Mouse (Mus musculus) embryonic facial prominence, embryonic 12.5 days (tissue): Measurements from ENCODE around the gene Stox2. TPM values are rescaled to one million over a fixed set of nuclear protein-coding genes. Genes with fewer than 3 reads are reported as not detected.

ENCODE experiments used
- ATAC-seq: fragments of 200-750 bp; cut with Nextera tagmentation; 2 replicates; pipeline ENCODE4 v1.8.0; 2017; ENCODE audit not compliant: insufficient number of reproducible peaks, insufficient read depth, low FRiP score, low TSS enrichment
- H3K27ac ChIP-seq: fragments of 300-500 bp; sonication (generic); 2 replicates; pipeline ENCODE4 v1.5.1; 2016; ENCODE audit warnings: mild to moderate bottlenecking
- H3K27me3 ChIP-seq: fragments of 300-500 bp; sonication (generic); 2 replicates; pipeline ENCODE4 v1.6.1; 2016; ENCODE audit warnings: mild to moderate bottlenecking, moderate library complexity
- H3K36me3 ChIP-seq: fragments of 300-500 bp; sonication (generic); 2 replicates; pipeline ENCODE4 v1.6.1; 2016; ENCODE audit warnings: mild to moderate bottlenecking
- H3K4me1 ChIP-seq: fragments of 300-500 bp; sonication (generic); 2 replicates; pipeline ENCODE4 v1.6.1; 2016
- H3K4me2 ChIP-seq: fragments of 300-500 bp; sonication (generic); replicated peaks from 2 replicates; pipeline ENCODE4 v1.6.1; 2016; ENCODE audit warnings: mild to moderate bottlenecking, moderate library complexity
- H3K4me3 ChIP-seq: fragments of 300-500 bp; sonication (generic); 2 replicates; pipeline ENCODE4 v1.5.1; 2016; ENCODE audit warnings: mild to moderate bottlenecking
- H3K9ac ChIP-seq: fragments of 300-500 bp; sonication (generic); 2 replicates; pipeline ENCODE4 v1.6.1; 2016; ENCODE audit warnings: mild to moderate bottlenecking, moderate library complexity
- H3K9me3 ChIP-seq: fragments of 300-500 bp; sonication (generic); 2 replicates; pipeline ENCODE4 v1.6.1; 2016; ENCODE audit warnings: mild to moderate bottlenecking, moderate library complexity
- WGBS: fragments of 180-500 bp; shearing (Covaris S2); methylation state at CpG from one replicate; pipeline ENCODE4 v1.1.7; 2016; 5-methylcytosine and 5-hydroxymethylcytosine counted together
- polyA plus RNA-seq: library from polyadenylated mRNA; unstranded; fragments of >200 nt; fragmentation: Nextera tagmentation; extraction: Ambion mirVana; gene quantifications from 2 replicates; pipeline ENCODE4 v1.2.1, GENCODE M21; 2016

The Stox2 gene
- polyA plus RNA-seq, 1 experiment from 2014 or later = 23.9 TPM

DNA sequence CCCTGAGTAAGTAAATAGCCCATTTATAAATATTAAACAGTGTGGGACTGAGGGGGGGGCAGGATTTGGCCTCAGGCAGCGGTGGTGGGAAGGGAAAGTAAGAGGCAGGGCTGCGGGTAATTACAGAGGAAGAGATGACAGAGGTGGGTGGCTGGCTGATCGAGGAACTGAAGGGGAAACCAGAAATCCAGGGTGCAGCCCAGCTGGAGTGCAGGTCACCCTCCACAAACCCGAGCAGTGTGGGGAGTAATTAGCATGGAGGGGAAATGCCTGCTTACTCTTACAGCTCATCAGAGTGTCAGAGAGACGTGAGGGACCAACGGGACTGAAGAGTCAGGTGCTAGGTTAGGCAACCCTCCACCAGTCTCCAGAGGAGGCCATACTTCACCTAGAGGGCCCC lies 98.4 kb downstream of the Stox2 start:
- H3K27ac ChIP-seq = no peak overlapping the region
- H3K36me3 ChIP-seq = no peaks in the 10 kb centered on the region
- peaks cover 38% of the 10 kb centered on the region for H3K4me1 ChIP-seq
- no peak overlapping the region for H3K4me2 ChIP-seq
- no peak overlapping the region for H3K4me3 ChIP-seq
- no peaks in the 10 kb centered on the region for H3K27me3 ChIP-seq
- H3K9ac ChIP-seq = no peak overlapping the region
- no peak for ATAC-seq
- WGBS = 13% methylated on average over 6 of the region's 6 CpGs
- no peaks in the 10 kb centered on the region for H3K9me3 ChIP-seq

DNA sequence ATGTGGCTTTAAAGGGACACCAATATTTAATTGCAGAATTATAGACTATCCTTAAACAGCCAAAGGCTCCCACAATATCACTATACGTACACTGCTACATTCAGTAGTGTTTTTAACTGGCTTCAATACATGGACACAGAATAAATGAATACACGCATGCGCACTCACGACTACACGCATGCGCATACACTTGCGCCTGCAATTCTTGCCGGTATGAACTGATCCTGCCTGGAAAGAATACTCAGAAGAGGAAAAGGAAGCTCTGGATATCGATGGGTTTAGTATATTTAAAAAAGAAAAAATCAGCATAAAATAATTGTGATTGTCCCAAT lies 100.4 kb downstream of the Stox2 start:
- H3K9ac ChIP-seq = no peak overlapping the region

DNA sequence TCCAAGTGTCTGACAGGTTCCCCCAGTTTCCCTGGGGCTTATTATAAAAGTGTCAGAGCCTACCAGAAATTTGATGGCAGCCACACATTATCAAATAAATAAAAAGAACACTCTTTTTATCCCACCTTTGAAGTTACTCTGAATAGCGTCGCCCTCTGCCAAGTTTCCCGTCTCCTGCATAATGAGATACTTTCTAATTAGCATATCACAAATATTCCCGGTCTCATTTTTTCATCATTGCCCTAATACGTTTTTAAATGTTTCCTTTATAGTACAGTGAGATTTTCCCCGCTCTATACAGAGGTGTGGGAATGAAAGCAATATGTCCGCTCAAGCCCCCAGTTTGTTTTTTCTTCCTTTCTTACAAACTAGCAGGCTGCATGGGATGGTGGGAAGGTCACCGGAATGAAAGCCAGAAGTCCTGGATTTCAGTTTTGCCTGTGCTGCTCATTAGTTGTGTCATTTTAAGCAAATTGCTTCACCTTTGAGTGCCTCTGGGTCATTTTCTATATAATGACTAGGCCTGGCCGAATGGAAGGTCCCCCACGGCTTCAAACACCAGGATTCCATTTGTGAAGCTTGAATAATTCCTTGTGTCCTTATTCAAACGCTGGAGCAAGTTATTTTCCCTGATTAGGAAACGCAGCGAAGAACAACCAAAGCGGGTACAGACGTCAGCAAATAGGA lies 100.9 kb downstream of the Stox2 start:
- Histone ChIP-seq H3K4me1 (peaks cover 44% of the 10 kb centered on the region), H3K4me2 (no peak overlapping the region), H3K36me3 (no peaks in the 10 kb centered on the region), H3K9me3 (no peaks in the 10 kb centered on the region), H3K9ac (no peak overlapping the region), H3K4me3 (no peak overlapping the region), H3K27me3 (no peaks in the 10 kb centered on the region), H3K27ac (0 out of 2 replicates have a peak overlapping the region, but pooled peaks have one; percentile 23)
- WGBS = 16% methylated on average over 15 of the region's 15 CpGs
- ATAC-seq = no peak

More for the DNA sequence above, 100.4 kb downstream of the Stox2 start:
- no peaks in the 10 kb centered on the region for H3K9me3 ChIP-seq
- H3K4me1 ChIP-seq = peaks cover 39% of the 10 kb centered on the region
- H3K4me2 ChIP-seq = no peak overlapping the region
- H3K4me3 ChIP-seq = no peak overlapping the region
- no peaks in the 10 kb centered on the region for H3K36me3 ChIP-seq
- H3K27me3 ChIP-seq = no peaks in the 10 kb centered on the region
- WGBS = 72% methylated on average over 9 of the region's 9 CpGs
- ATAC-seq = no peak
- 0 out of 2 replicates have a peak overlapping the region, but pooled peaks have one; percentile 23 for H3K27ac ChIP-seq

GRCm38 (mm10) chr8:47341474-47341873 lies 104.7 kb downstream of the Stox2 start:
- no peak for ATAC-seq
- WGBS = 38% methylated on average over 11 of the region's 11 CpGs

GRCm38 (mm10) chr8:47338691-47339323 lies 107.4 kb downstream of the Stox2 start:
- Histone ChIP-seq H3K9ac (no peak overlapping the region), H3K4me1 (peaks cover 38% of the 10 kb centered on the region), H3K27ac (no peak overlapping the region), H3K9me3 (no peaks in the 10 kb centered on the region), H3K27me3 (no peaks in the 10 kb centered on the region), H3K4me2 (no peak overlapping the region), H3K36me3 (no peaks in the 10 kb centered on the region), H3K4me3 (no peak overlapping the region)
- 24% methylated on average over 3 of the region's 3 CpGs for WGBS
- ATAC-seq = no peak

More at GRCm38 (mm10) chr8:47341474-47341873, 104.7 kb downstream of the Stox2 start:
- H3K9ac ChIP-seq = no peak overlapping the region
- H3K9me3 ChIP-seq = no peaks in the 10 kb centered on the region
- no peaks in the 10 kb centered on the region for H3K27me3 ChIP-seq
- H3K27ac ChIP-seq = no peak overlapping the region
- no peak overlapping the region for H3K4me3 ChIP-seq
- H3K36me3 ChIP-seq = no peaks in the 10 kb centered on the region
- H3K4me1 ChIP-seq = peaks cover 41% of the 10 kb centered on the region
- no peak overlapping the region for H3K4me2 ChIP-seq

DNA sequence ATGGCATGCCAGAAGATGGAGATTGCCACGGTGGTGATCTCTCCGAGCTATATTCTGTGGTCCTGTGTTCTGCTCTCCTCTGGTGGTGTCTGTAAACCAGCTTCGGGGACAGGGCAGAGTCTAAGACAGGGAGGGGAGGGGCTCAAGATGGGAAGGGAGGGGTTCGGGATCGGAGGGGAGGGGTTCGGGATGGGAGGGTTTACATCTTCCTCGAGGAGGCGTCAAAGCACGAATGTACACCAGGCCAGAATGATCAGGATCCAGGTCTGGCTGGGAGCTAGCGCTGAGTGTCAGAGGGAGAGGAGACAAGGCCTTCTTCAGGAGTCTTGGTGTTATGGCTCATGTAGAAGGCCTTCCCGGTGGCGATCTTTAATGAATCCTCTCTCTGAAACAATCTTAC lies 109.7 kb downstream of the Stox2 start:
- ATAC-seq = no peak
- H3K4me2 ChIP-seq = no peak overlapping the region
- no peaks in the 10 kb centered on the region for H3K9me3 ChIP-seq
- WGBS = 94% methylated on average over 12 of the region's 12 CpGs
- no peak overlapping the region for H3K9ac ChIP-seq
- H3K27ac ChIP-seq = no peak overlapping the region
- no peaks in the 10 kb centered on the region for H3K36me3 ChIP-seq
- H3K4me1 ChIP-seq = peaks cover 35% of the 10 kb centered on the region
- no peak overlapping the region for H3K4me3 ChIP-seq
- H3K27me3 ChIP-seq = no peaks in the 10 kb centered on the region

DNA sequence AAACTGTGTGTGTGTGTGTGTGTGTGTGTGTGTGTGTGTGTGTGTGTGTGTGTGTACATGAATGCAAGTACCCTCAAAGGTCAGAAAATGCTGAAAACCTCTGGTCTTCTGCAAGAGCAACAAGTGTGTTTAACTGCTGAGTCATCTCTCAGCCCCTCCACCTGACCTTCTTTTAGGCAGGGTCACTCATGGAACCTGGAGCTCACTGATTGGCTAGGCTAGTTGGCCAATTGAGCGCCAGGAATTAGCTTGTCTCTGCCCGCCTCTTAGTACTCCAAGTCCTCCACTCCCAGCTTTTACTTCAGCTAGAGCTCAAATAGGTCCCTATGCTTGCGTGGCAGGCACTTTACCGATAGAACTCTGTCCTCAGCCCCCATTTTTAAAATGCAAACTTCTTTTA lies 110.2 kb downstream of the Stox2 start:
- Histone ChIP-seq H3K4me2 (no peak overlapping the region), H3K9ac (no peak overlapping the region), H3K27ac (no peak overlapping the region), H3K36me3 (no peaks in the 10 kb centered on the region), H3K9me3 (no peaks in the 10 kb centered on the region), H3K4me3 (no peak overlapping the region), H3K27me3 (no peaks in the 10 kb centered on the region), H3K4me1 (peaks cover 30% of the 10 kb centered on the region)
- WGBS = 93% methylated on average over 4 of the region's 4 CpGs
- no peak for ATAC-seq

GRCm38 (mm10) chr8:47334223-47334757 lies 111.9 kb downstream of the Stox2 start:
- peaks cover 14% of the 10 kb centered on the region for H3K4me1 ChIP-seq
- H3K4me3 ChIP-seq = 0 out of 2 replicates have a peak overlapping the region, but pooled peaks have one; percentile 7
- H3K4me2 ChIP-seq = peak overlapping the region; percentile 30; the same call in 1 of the 2 replicates
- H3K36me3 ChIP-seq = no peaks in the 10 kb centered on the region
- H3K27me3 ChIP-seq = no peaks in the 10 kb centered on the region
- ATAC-seq = peak; percentile 91
- H3K27ac ChIP-seq = peak overlapping the region; percentile 42
- WGBS = 56% methylated on average over 9 of the region's 9 CpGs
- no peak overlapping the region for H3K9ac ChIP-seq
- H3K9me3 ChIP-seq = no peaks in the 10 kb centered on the region

DNA sequence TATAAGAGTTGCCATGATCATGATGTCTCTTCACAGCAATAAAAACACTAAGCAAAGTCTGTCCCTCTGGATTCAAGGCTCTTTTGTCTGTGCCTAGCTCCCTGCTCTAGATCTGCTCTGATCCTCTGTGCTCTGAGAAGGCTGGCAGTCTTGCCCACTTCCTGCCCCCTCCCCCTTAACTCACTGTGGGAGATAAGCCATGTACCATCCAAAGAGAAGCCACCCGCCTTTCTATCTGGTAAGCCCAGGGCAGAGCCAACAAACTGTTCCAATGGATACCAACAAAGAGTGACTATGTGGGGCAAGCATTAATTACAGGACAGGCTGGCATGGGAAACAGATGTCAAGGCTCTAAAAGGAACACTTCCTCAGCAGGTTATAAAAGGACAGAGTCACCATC lies 113.2 kb downstream of the Stox2 start:
- H3K4me1 ChIP-seq = peaks cover 8% of the 10 kb centered on the region; the same call in 1 of the 2 replicates
- H3K27ac ChIP-seq = no peak overlapping the region
- no peak for ATAC-seq

GRCm38 (mm10) chr8:47330982-47331381 lies 115.2 kb downstream of the Stox2 start:
- H3K4me2 ChIP-seq = no peak overlapping the region
- ATAC-seq = no peak
- no peak overlapping the region for H3K9ac ChIP-seq
- no peaks in the 10 kb centered on the region for H3K27me3 ChIP-seq
- H3K36me3 ChIP-seq = no peaks in the 10 kb centered on the region
- no peak overlapping the region; the same call in 1 of the 2 replicates for H3K27ac ChIP-seq
- WGBS = 58% methylated on average over 5 of the region's 5 CpGs
- H3K4me3 ChIP-seq = no peak overlapping the region
- H3K4me1 ChIP-seq = peaks cover 8% of the 10 kb centered on the region; the same call in 1 of the 2 replicates
- no peaks in the 10 kb centered on the region for H3K9me3 ChIP-seq

More for the DNA sequence above, 113.2 kb downstream of the Stox2 start:
- Histone ChIP-seq H3K4me3 (no peak overlapping the region), H3K36me3 (no peaks in the 10 kb centered on the region), H3K9me3 (no peaks in the 10 kb centered on the region), H3K4me2 (no peak overlapping the region), H3K9ac (no peak overlapping the region), H3K27me3 (no peaks in the 10 kb centered on the region)
- WGBS = 83% methylated on average over 1 of the region's 1 CpGs

- Histone ChIP-seq H3K4me3 (no peak overlapping the region), H3K36me3 (no peaks in the 10 kb centered on the region), H3K4me1 (peaks cover 2% of the 10 kb centered on the region), H3K9me3 (no peaks in the 10 kb centered on the region), H3K27ac (no peak overlapping the region), H3K9ac (no peak overlapping the region), H3K4me2 (no peak overlapping the region), H3K27me3 (no peaks in the 10 kb centered on the region)
- no peak for ATAC-seq
- 83% methylated on average over 8 of the region's 8 CpGs for WGBS
Measured at GRCm38 (mm10) chr8:47326348-47326747, 119.8 kb downstream of the Stox2 start.
